Mouse (Mus musculus): ENCODE data around the gene Trpc4ap. TPM values are rescaled to one million over a fixed set of nuclear protein-coding genes. Genes with fewer than 3 reads are reported as not detected.
"Not testable (repeated sequence)": the region's sequence is repeated elsewhere in the genome, so short reads cannot be mapped to it uniquely, and the experiment has no call there.

Gene Trpc4ap
- 138 and 144 TPM in 2 replicates for polyA plus RNA-seq (2014; fragmentation: Nextera tagmentation; extraction: Ambion mirVana)

DNA sequence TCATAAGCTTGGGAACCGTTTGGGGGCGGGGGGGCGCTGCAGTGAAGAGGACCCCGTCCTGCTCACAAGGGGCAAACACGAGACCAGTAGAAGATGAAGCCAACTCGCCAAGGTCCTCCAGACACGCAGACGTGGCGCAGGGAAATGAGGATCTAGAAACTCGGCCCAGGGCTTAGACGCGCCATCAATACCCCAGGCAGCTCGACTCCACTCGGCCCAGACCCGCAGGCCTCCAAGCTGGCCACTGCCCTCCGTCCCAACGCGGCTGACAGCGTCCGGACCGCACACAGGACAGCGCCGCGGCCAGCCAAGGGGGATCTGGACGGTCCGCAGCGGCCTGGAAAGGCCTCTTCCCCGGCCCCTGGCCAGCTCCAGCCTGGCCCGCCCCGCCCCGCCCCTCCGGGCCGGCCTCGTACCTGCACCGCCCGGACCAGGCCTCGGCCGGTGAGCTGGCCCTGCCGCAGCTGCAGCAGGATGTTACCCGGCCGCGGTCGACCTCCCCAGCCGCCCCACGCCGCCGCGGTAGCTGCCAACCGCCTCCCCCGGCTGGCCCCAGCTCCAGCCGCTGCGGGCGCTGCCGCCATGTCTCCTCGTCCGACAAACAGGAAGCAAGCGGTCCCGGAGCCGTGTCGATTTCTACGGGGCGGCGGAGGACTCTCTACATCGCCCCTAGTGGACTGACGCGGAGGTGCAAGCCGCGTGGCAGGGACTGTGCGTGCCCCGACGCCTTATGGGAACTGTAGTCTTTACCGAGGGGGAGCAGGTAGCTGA lies at the start of gene Trpc4ap:
Gene Trpc4ap (minus strand): TSS at position 662 of the 771 bp plus-strand sequence.
- WGBS, result under 1% methylated on average over 67 of the region's 72 CpGs

GRCm38 (mm10) chr2:155737803-155738202 lies 45.6 kb upstream of the Trpc4ap start:
- no peak overlapping the region for H3K4me2 ChIP-seq
- no peak overlapping the region for H3K9ac ChIP-seq (ENCODE audit: low read length)
- no peaks in the 10 kb centered on the region for H3K9me3 ChIP-seq (ENCODE audit: control insufficient read depth, low read length)
- no peak overlapping the region for H3K27ac ChIP-seq (ENCODE audit: low read depth, low read length)
- no peak for ATAC-seq (ENCODE audit: low FRiP score)
- H3K4me3 ChIP-seq (ENCODE audit: low read depth, low read length), result no peak overlapping the region
- H3K36me3 ChIP-seq (ENCODE audit: control insufficient read depth, insufficient read depth, low read length), result no peaks in the 10 kb centered on the region
- H3K27me3 ChIP-seq (ENCODE audit: control insufficient read depth, insufficient read depth, low read length), result no peaks in the 10 kb centered on the region
- WGBS, result 75% methylated on average over 9 of the region's 9 CpGs
- no peaks in the 10 kb centered on the region for H3K4me1 ChIP-seq (ENCODE audit: control insufficient read depth, insufficient read depth, low read length)
- DNase-seq (ENCODE audit: low spot score, missing footprints), result no peak

More for the DNA sequence above, at the start of gene Trpc4ap:
- DNase-seq (ENCODE audit: low spot score, missing footprints) (peak; percentile 100), ATAC-seq (ENCODE audit: low FRiP score) (peak; percentile 96)
- H3K9me3 ChIP-seq (ENCODE audit: control insufficient read depth, low read length), result no peaks in the 10 kb centered on the region
- peak within 1 kb of the TSS; percentile 79 for H3K4me2 ChIP-seq
- no peaks in the 10 kb centered on the region for H3K27me3 ChIP-seq (ENCODE audit: control insufficient read depth, insufficient read depth, low read length)
- H3K36me3 ChIP-seq (ENCODE audit: control insufficient read depth, insufficient read depth, low read length), result no peaks in the 10 kb centered on the region
- peaks cover 12% of the 10 kb centered on the region for H3K4me1 ChIP-seq (ENCODE audit: control insufficient read depth, insufficient read depth, low read length)
- H3K4me3 ChIP-seq (ENCODE audit: low read depth, low read length), result peak within 1 kb of the TSS; percentile 94
- H3K27ac ChIP-seq (ENCODE audit: low read depth, low read length), result peak within 1 kb of the TSS; percentile 78
- peak within 1 kb of the TSS; percentile 93 for H3K9ac ChIP-seq (ENCODE audit: low read length)

- 86% methylated on average over 6 of the region's 6 CpGs for WGBS
Measured at GRCm38 (mm10) chr2:155736936-155737335, 44.8 kb upstream of the Trpc4ap start.

GRCm38 (mm10) chr2:155735766-155736165 lies 43.6 kb upstream of the Trpc4ap start, which contains the start of gene Gm17581:
Gene Gm17581, minus strand, starts transcription at chr2:155735866.
- ATAC-seq (ENCODE audit: low FRiP score); H3K4me3 ChIP-seq (ENCODE audit: low read depth, low read length): not testable (repeated sequence)
- WGBS, result 87% methylated on average over 5 of the region's 5 CpGs

More at GRCm38 (mm10) chr2:155736936-155737335, 44.8 kb upstream of the Trpc4ap start:
- ATAC-seq (ENCODE audit: low FRiP score) (no peak), DNase-seq (ENCODE audit: low spot score, missing footprints) (no peak)
- Histone ChIP-seq H3K9ac (ENCODE audit: low read length) (no peak overlapping the region), H3K27me3 (ENCODE audit: control insufficient read depth, insufficient read depth, low read length) (no peaks in the 10 kb centered on the region), H3K4me3 (ENCODE audit: low read depth, low read length) (no peak overlapping the region), H3K9me3 (ENCODE audit: control insufficient read depth, low read length) (no peaks in the 10 kb centered on the region), H3K36me3 (ENCODE audit: control insufficient read depth, insufficient read depth, low read length) (no peaks in the 10 kb centered on the region), H3K4me1 (ENCODE audit: control insufficient read depth, insufficient read depth, low read length) (no peaks in the 10 kb centered on the region), H3K4me2 (no peak overlapping the region), H3K27ac (ENCODE audit: low read depth, low read length) (no peak overlapping the region)

DNA sequence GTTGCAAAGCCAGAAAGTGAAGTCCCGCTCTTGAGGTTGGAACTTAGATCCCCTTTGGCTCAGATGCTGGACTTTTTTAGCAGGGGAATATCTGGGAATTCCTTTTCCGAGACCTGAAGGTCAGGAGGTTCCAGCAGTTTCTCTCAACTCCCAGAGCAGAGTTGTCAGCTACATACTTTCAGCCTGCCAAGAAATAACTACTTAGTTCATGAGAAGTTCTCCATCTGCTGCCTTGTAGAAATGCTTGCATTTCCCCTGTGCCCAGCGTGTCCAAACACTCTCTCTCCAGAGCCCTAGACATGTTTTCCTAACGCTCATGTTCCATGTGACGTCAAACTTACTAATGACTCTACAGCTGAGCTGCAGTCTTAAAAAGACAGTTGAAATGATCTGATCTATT lies 42.9 kb upstream of the Trpc4ap start:
- 90% methylated on average over 5 of the region's 5 CpGs for WGBS
- H3K9ac ChIP-seq (ENCODE audit: low read length), result no peak overlapping the region
- no peaks in the 10 kb centered on the region for H3K9me3 ChIP-seq (ENCODE audit: control insufficient read depth, low read length)
- no peak overlapping the region for H3K4me3 ChIP-seq (ENCODE audit: low read depth, low read length)
- H3K4me1 ChIP-seq (ENCODE audit: control insufficient read depth, insufficient read depth, low read length), result no peaks in the 10 kb centered on the region
- no peak overlapping the region for H3K27ac ChIP-seq (ENCODE audit: low read depth, low read length)
- DNase-seq (ENCODE audit: low spot score, missing footprints) (no peak), ATAC-seq (ENCODE audit: low FRiP score) (no peak)
- no peaks in the 10 kb centered on the region for H3K36me3 ChIP-seq (ENCODE audit: control insufficient read depth, insufficient read depth, low read length)
- H3K4me2 ChIP-seq, result no peak overlapping the region
- no peaks in the 10 kb centered on the region for H3K27me3 ChIP-seq (ENCODE audit: control insufficient read depth, insufficient read depth, low read length)

More at GRCm38 (mm10) chr2:155735766-155736165, 43.6 kb upstream of the Trpc4ap start, which contains the start of gene Gm17581:
- H3K9me3 ChIP-seq (ENCODE audit: control insufficient read depth, low read length); H3K4me2 ChIP-seq; H3K9ac ChIP-seq (ENCODE audit: low read length); H3K27me3 ChIP-seq (ENCODE audit: control insufficient read depth, insufficient read depth, low read length); H3K27ac ChIP-seq (ENCODE audit: low read depth, low read length); H3K36me3 ChIP-seq (ENCODE audit: control insufficient read depth, insufficient read depth, low read length); DNase-seq (ENCODE audit: low spot score, missing footprints); H3K4me1 ChIP-seq (ENCODE audit: control insufficient read depth, insufficient read depth, low read length): not testable (repeated sequence)

- peak within 1 kb of the TSS; percentile 81 for H3K9ac ChIP-seq (ENCODE audit: low read length)
- peak within 1 kb of the TSS; percentile 92 for H3K4me2 ChIP-seq
- H3K36me3 ChIP-seq (ENCODE audit: control insufficient read depth, insufficient read depth, low read length), result no peaks in the 10 kb centered on the region
- peak; percentile 98 for ATAC-seq (ENCODE audit: low FRiP score)
- H3K27me3 ChIP-seq (ENCODE audit: control insufficient read depth, insufficient read depth, low read length), result no peaks in the 10 kb centered on the region
- DNase-seq (ENCODE audit: low spot score, missing footprints), result peak; percentile 99
- no peak within 1 kb of the TSS for H3K27ac ChIP-seq (ENCODE audit: low read depth, low read length)
- peaks cover 6% of the 10 kb centered on the region; the same call in 1 of the 2 replicates for H3K4me1 ChIP-seq (ENCODE audit: control insufficient read depth, insufficient read depth, low read length)
- no peaks in the 10 kb centered on the region for H3K9me3 ChIP-seq (ENCODE audit: control insufficient read depth, low read length)
- WGBS, result 0% methylated on average over 22 of the region's 33 CpGs
- peak within 1 kb of the TSS; percentile 83 for H3K4me3 ChIP-seq (ENCODE audit: low read depth, low read length)
Measured at GRCm38 (mm10) chr2:155729158-155729645, 37.0 kb upstream of the Trpc4ap start, which contains the start of gene Edem2. Gene Edem2, minus strand, starts transcription at chr2:155729475.

GRCm38 (mm10) chr2:155728742-155729141 lies 36.6 kb upstream of the Trpc4ap start:
- DNase-seq (ENCODE audit: low spot score, missing footprints) (peak; percentile 83), ATAC-seq (ENCODE audit: low FRiP score) (no peak)
- no peak overlapping the region for H3K27ac ChIP-seq (ENCODE audit: low read depth, low read length)

DNA sequence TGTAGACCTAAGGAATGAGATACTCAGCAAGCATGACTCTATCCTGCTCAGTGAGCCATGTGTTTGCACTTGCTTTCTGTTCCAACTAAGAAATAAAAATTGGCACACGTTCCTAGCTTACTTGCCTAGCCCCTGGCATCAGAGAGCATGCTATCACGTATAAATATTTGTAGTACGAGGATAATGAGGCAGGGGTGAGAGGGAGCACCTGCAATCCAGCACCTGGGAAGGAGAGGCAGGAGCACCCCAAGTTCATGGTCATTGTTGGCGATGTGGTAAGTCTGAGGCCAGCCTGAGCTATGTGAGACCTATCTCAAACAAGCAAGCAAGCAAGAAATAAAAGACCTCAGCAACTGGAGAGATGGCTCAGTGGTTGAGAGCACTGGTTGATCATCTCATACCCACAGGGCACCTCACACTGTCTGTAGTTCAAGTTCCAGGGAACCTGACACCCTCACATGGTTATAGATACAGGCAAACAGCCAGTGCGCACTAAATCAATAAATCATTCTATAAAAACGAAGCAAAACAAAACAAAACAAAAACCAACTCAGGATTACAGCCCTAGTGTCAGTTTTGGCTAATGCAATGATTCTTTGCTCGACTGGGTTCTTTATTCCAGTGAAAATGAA lies 35.7 kb upstream of the Trpc4ap start:
- 0 out of 2 replicates have a peak overlapping the region, but pooled peaks have one; percentile 16 for H3K9ac ChIP-seq (ENCODE audit: low read length)
- H3K36me3 ChIP-seq (ENCODE audit: control insufficient read depth, insufficient read depth, low read length), result no peaks in the 10 kb centered on the region
- H3K4me1 ChIP-seq (ENCODE audit: control insufficient read depth, insufficient read depth, low read length), result peaks cover 6% of the 10 kb centered on the region; the same call in 1 of the 2 replicates
- H3K4me3 ChIP-seq (ENCODE audit: low read depth, low read length), result no peak overlapping the region
- no peaks in the 10 kb centered on the region for H3K9me3 ChIP-seq (ENCODE audit: control insufficient read depth, low read length)
- H3K27ac ChIP-seq (ENCODE audit: low read depth, low read length), result no peak overlapping the region
- WGBS, result 83% methylated on average over 7 of the region's 7 CpGs
- no peaks in the 10 kb centered on the region for H3K27me3 ChIP-seq (ENCODE audit: control insufficient read depth, insufficient read depth, low read length)
- DNase-seq (ENCODE audit: low spot score, missing footprints), result no peak
- no peak for ATAC-seq (ENCODE audit: low FRiP score)
- H3K4me2 ChIP-seq, result no peak overlapping the region

More at GRCm38 (mm10) chr2:155728742-155729141, 36.6 kb upstream of the Trpc4ap start:
- no peaks in the 10 kb centered on the region for H3K9me3 ChIP-seq (ENCODE audit: control insufficient read depth, low read length)
- 4% methylated on average over 15 of the region's 15 CpGs for WGBS
- H3K4me3 ChIP-seq (ENCODE audit: low read depth, low read length), result peak overlapping the region; percentile 83
- H3K4me1 ChIP-seq (ENCODE audit: control insufficient read depth, insufficient read depth, low read length), result peaks cover 6% of the 10 kb centered on the region; the same call in 1 of the 2 replicates
- peak overlapping the region; percentile 92 for H3K4me2 ChIP-seq
- H3K27me3 ChIP-seq (ENCODE audit: control insufficient read depth, insufficient read depth, low read length), result no peaks in the 10 kb centered on the region
- H3K9ac ChIP-seq (ENCODE audit: low read length), result peak overlapping the region; percentile 81
- H3K36me3 ChIP-seq (ENCODE audit: control insufficient read depth, insufficient read depth, low read length), result no peaks in the 10 kb centered on the region
